ENCODE assay signal across 18 mouse cellular contexts in the genomic region with DNA sequence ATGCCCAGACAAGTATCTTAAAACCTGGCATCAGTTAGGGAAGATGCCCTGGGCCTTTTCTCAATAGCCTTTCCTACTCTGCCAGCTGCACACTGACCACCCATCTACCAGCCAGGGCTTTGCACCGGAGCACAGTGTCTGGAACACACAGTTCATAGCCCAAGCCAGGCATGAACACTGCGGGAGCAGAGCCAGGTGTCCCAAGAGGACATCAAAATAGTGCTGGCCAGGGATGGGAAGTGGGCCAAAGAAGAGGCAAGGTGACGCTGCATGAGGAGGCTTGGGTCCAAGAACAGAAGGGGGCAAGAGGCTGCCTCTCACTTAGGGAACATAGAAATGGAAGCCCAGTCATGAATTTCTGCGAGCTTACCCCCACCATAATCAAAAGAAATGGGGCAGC. TPM values are rescaled to one million over a fixed set of nuclear protein-coding genes. Genes with fewer than 3 reads are reported as not detected.
DNase-seq lines count a peak whose midpoint lies in the region; ATAC-seq and TF ChIP-seq lines count a peak whose summit lies in the region.
"Had no signal": no experiment of that assay in that cellular context is flagged by ENCODE, and none has a peak within 500 bp of the region (broad histone marks: within the 10 kb centered on the region; RNA-seq: fewer than 3 reads in every experiment).

No protein-coding gene starts in this region.

- no peak overlapping the region for H3K4me3 ChIP-seq in kidney, adult 2 months (ENCODE audit: insufficient read depth, low read depth, low read length)
- H3K4me3 ChIP-seq in kidney, embryonic 16.5 days (ENCODE audit: low read length): no peak overlapping the region
- H3K4me3 ChIP-seq: myocyte had no signal

- no peak overlapping the region for H3K27ac ChIP-seq in kidney, adult 2 months (ENCODE audit: insufficient read depth, low read depth, low read length)
- no peak overlapping the region for H3K27ac ChIP-seq in kidney, embryonic 16.5 days (ENCODE audit: low read length)
- H3K27ac ChIP-seq: liver, embryonic 14.5 days had no signal

- no peaks in the 10 kb centered on the region for H3K9me3 ChIP-seq in kidney, embryonic 16.5 days (ENCODE audit: low read length)

- intact Hi-C loops in heart, postnatal 14 days (cut with DNase I): no loop called here

- TF ChIP-seq POLR2A in kidney, adult 2 months (IDR thresholded peaks at IDR 0.05; ENCODE audit: low read depth, low read length): no peak

- H3K4me1 ChIP-seq in kidney, adult 2 months (ENCODE audit: control insufficient read depth, insufficient read depth, low read length): peaks cover 9% of the 10 kb centered on the region
- H3K4me1 ChIP-seq in kidney, embryonic 16.5 days (ENCODE audit: insufficient read depth, low read length): peaks cover 27% of the 10 kb centered on the region

- H3K9ac ChIP-seq in kidney, embryonic 16.5 days (replicated peaks; ENCODE audit: low read length): no peak overlapping the region
- H3K9ac ChIP-seq: liver, embryonic 14.5 days had no signal

- 43% methylated on average over 4 of the region's 4 CpGs for WGBS in kidney, adult 2 months
- WGBS in kidney, embryonic 16.5 days: 87% methylated on average over 4 of the region's 4 CpGs

- H3K36me3 ChIP-seq in kidney, adult 2 months (ENCODE audit: control insufficient read depth, insufficient read depth, low read length): no peaks in the 10 kb centered on the region
- no peaks in the 10 kb centered on the region for H3K36me3 ChIP-seq in kidney, embryonic 16.5 days (ENCODE audit: insufficient read depth, low read length)

- no peaks in the 10 kb centered on the region for H3K27me3 ChIP-seq in kidney, adult 2 months (replicated peaks; ENCODE audit: control insufficient read depth, insufficient read depth, low read length)
- no peaks in the 10 kb centered on the region for H3K27me3 ChIP-seq in kidney, embryonic 16.5 days (ENCODE audit: insufficient read depth, low read length)

- no peak for TF ChIP-seq CTCF in kidney, adult 2 months (conservative IDR thresholded peaks at IDR 0.05; ENCODE audit: insufficient read depth, insufficient read length, low read depth, low read length)

- no peak overlapping the region for H3K4me2 ChIP-seq in kidney, embryonic 16.5 days (replicated peaks; ENCODE audit: low read depth, low read length)
- H3K4me2 ChIP-seq: midbrain, embryonic 11.5 days had no signal

- DNase-seq in adrenal gland, adult 2 months: peak; percentile 47
- no peak for DNase-seq in adrenal gland, postnatal 25 days
- DNase-seq in gastrocnemius, postnatal 25 days: peak; percentile 55
- no peak for DNase-seq in gastrocnemius, postnatal 10 days
- peak; percentile 81 for DNase-seq in kidney, adult 2 months
- peak; percentile 69 to 79 for DNase-seq in heart, postnatal 14 days
- no peak for DNase-seq in left cerebral cortex, adult 8-10 months (ENCODE audit: low spot score in 2 of 2)
- DNase-seq: lung, postnatal 14 days; right cerebral cortex, postnatal 14 days had no signal

- ATAC-seq in kidney, embryonic 16.5 days (ENCODE audit: low FRiP score, low TSS enrichment): no peak
- ATAC-seq: activated CD4-positive, CD25-positive, alpha-beta regulatory T cell, adult 4 months; forebrain, embryonic 16.5 days; inflammation-experienced regulatory T-cells, adult 6 months had no signal

RNA-seq across cellular contexts. Expression of a gene that starts 18.6 kb away (rescaled TPM):
- total RNA-seq in adrenal gland, adult 2 months (2021): 100 to 1,000 TPM; 424 to 432 TPM
- 523 and 701 TPM in 2 replicates for polyA plus RNA-seq in adrenal gland, adult 2 months (2012; rRNA removed)
- total RNA-seq in adrenal gland, postnatal 25 days (2021): 270 and 436 TPM in 2 replicates
- 100 to 1,000 TPM; 205 to 234 TPM for total RNA-seq in gastrocnemius, postnatal 25 days (2021)
- 100 to 1,000 TPM; 193 to 196 TPM for total RNA-seq in gastrocnemius, postnatal 10 days (2021)
- polyA plus RNA-seq in kidney, adult 2 months (2012; rRNA removed): 400 and 465 TPM in 2 replicates
- 77.3 and 78.3 TPM in 2 replicates for polyA plus RNA-seq in kidney, embryonic 16.5 days (2015; fragmentation: Nextera tagmentation; extraction: Ambion mirVana)
- 100 to 1,000 TPM; 677 to 755 TPM for total RNA-seq in heart, postnatal 14 days (2021)
- 10 to 100 TPM; 40.6 to 59.2 (median 49.2) TPM for total RNA-seq in left cerebral cortex, adult 8-10 months (2022)

RNA-seq across cellular contexts. Expression of a gene that starts 19.7 kb away (rescaled TPM):
- 1 to 10 TPM; 1.0 to 2.2 TPM for total RNA-seq in adrenal gland, adult 2 months (2021)
- polyA plus RNA-seq in adrenal gland, adult 2 months (2012; rRNA removed): 0.45 and 0.90 TPM in 2 replicates
- 2.2 and 2.3 TPM in 2 replicates for total RNA-seq in adrenal gland, postnatal 25 days (2021)
- under 1 TPM in 1 of 2 experiments, not detected in 1; 0.16 TPM for total RNA-seq in gastrocnemius, postnatal 25 days (2021)
- total RNA-seq in gastrocnemius, postnatal 10 days (2021): 1 to 10 TPM in 1 of 2 experiments, under 1 TPM in 1; 0.12 to 1.2 TPM
- 2.4 and 3.3 TPM in 2 replicates for polyA plus RNA-seq in kidney, adult 2 months (2012; rRNA removed)
- 0.22 and 0.32 TPM in 2 replicates for polyA plus RNA-seq in kidney, embryonic 16.5 days (2015; fragmentation: Nextera tagmentation; extraction: Ambion mirVana)
- 1 to 10 TPM; 1.4 to 1.5 TPM for total RNA-seq in heart, postnatal 14 days (2021)
- not detected for total RNA-seq in left cerebral cortex, adult 8-10 months (2022)
- total RNA-seq: CH12.LX had no signal
- polyA plus RNA-seq: activated CD4-positive, CD25-positive, alpha-beta regulatory T cell, adult 4 months; inflammation-experienced regulatory T-cells, adult 6 months; myocyte had no signal

RNA-seq across cellular contexts. Expression of a gene that starts 48.1 kb away (rescaled TPM):
- under 1 TPM in 1 of 2 experiments, not detected in 1; 0.21 TPM for total RNA-seq in adrenal gland, adult 2 months (2021)
- polyA plus RNA-seq in adrenal gland, adult 2 months (2012; rRNA removed): not detected in 2 replicates
- total RNA-seq in adrenal gland, postnatal 25 days (2021): not detected in 2 replicates
- total RNA-seq in gastrocnemius, postnatal 25 days (2021): not detected
- under 1 TPM in 1 of 2 experiments, not detected in 1; 0.18 TPM for total RNA-seq in gastrocnemius, postnatal 10 days (2021)
- polyA plus RNA-seq in kidney, adult 2 months (2012; rRNA removed): 0.07 and 0.55 TPM in 2 replicates
- polyA plus RNA-seq in kidney, embryonic 16.5 days (2015; fragmentation: Nextera tagmentation; extraction: Ambion mirVana): 0.11 and 0.24 TPM in 2 replicates
- under 1 TPM; 0.07 to 0.10 TPM for total RNA-seq in heart, postnatal 14 days (2021)
- under 1 TPM in 1 of 4 experiments, not detected in 3; 0.14 TPM for total RNA-seq in left cerebral cortex, adult 8-10 months (2022)
- total RNA-seq: left cerebral cortex, postnatal 10 days had no signal
- polyA plus RNA-seq: myocyte had no signal

Comparison
In these comparisons a context has a peak if more than half of its experiments do, and no peak if none do; other contexts are left out.
1. DNase-seq: peak in adrenal gland, adult 2 months (single experiment), gastrocnemius, postnatal 25 days (single experiment), kidney, adult 2 months (single experiment) and heart, postnatal 14 days (2 of 2); none in adrenal gland, postnatal 25 days (single experiment), gastrocnemius, postnatal 10 days (single experiment) and left cerebral cortex, adult 8-10 months (0 of 2).